Mouse (Mus musculus): Measurements from ENCODE around the gene Magoh. TPM values are rescaled to one million over a fixed set of nuclear protein-coding genes. Genes with fewer than 3 reads are reported as not detected.
A peak's percentile ranks its signal among the peaks of the same experiment; 100 is the strongest.

Gene Magoh
- polyA plus RNA-seq, 1 experiment from 2014 or later: 111 TPM

- TF ChIP-seq CTCF (IDR thresholded peaks at IDR 0.05) (no peak), EP300 (IDR thresholded peaks at IDR 0.05) (no peak)
- WGBS: 39% methylated on average over 8 of the region's 8 CpGs
- H3K36me3 ChIP-seq (ENCODE audit: insufficient read depth, low read length): no peaks in the 10 kb centered on the region
- DNase-seq (ENCODE audit: low spot score): peak; percentile 52
- peaks cover 8% of the 10 kb centered on the region; the same call in 1 of the 2 replicates for H3K4me1 ChIP-seq (ENCODE audit: insufficient read depth, low read depth, low read length)
- no peak for ATAC-seq
- H3K9ac ChIP-seq (replicated peaks; ENCODE audit: low read depth): no peak overlapping the region
- no peak overlapping the region for H3K27ac ChIP-seq (ENCODE audit: low read length)
- H3K4me2 ChIP-seq (replicated peaks; ENCODE audit: low read depth, low read length): no peak overlapping the region
- H3K27me3 ChIP-seq (replicated peaks; ENCODE audit: insufficient read depth, low read length): no peaks in the 10 kb centered on the region
- no peak overlapping the region for H3K4me3 ChIP-seq (ENCODE audit: low read depth, low read length)
- H3K9me3 ChIP-seq (ENCODE audit: low read length): no peaks in the 10 kb centered on the region
These were observed 41.7 kb downstream of the Magoh start for GRCm38 (mm10) chr4:107921152-107921695.

GRCm38 (mm10) chr4:107921952-107922351 is 42.4 kb downstream of the Magoh start:
- 50% methylated on average over 4 of the region's 4 CpGs for WGBS
- TF ChIP-seq CTCF (IDR thresholded peaks at IDR 0.05) (no peak), EP300 (IDR thresholded peaks at IDR 0.05) (no peak)
- 0 out of 2 replicates have a peak, but pooled peaks have one; percentile 5 for ATAC-seq
- H3K27ac ChIP-seq (ENCODE audit: low read length): peak overlapping the region; percentile 90; the same call in 1 of the 2 replicates
- no peaks in the 10 kb centered on the region for H3K36me3 ChIP-seq (ENCODE audit: insufficient read depth, low read length)
- no peak overlapping the region for H3K4me3 ChIP-seq (ENCODE audit: low read depth, low read length)
- no peaks in the 10 kb centered on the region for H3K9me3 ChIP-seq (ENCODE audit: low read length)
- DNase-seq (ENCODE audit: low spot score): peak; percentile 68
- no peak overlapping the region for H3K9ac ChIP-seq (replicated peaks; ENCODE audit: low read depth)
- peak overlapping the region; percentile 86 for H3K4me2 ChIP-seq (replicated peaks; ENCODE audit: low read depth, low read length)
- H3K27me3 ChIP-seq (replicated peaks; ENCODE audit: insufficient read depth, low read length): no peaks in the 10 kb centered on the region
- H3K4me1 ChIP-seq (ENCODE audit: insufficient read depth, low read depth, low read length): peaks cover 8% of the 10 kb centered on the region; the same call in 1 of the 2 replicates

GRCm38 (mm10) chr4:107923145-107923802 is 43.7 kb downstream of the Magoh start, which contains the start of gene Cpt2:
Cpt2 (minus strand) TSS chr4:107923610.
- H3K27me3 ChIP-seq (replicated peaks; ENCODE audit: insufficient read depth, low read length): no peaks in the 10 kb centered on the region
- peak; percentile 99 for DNase-seq (ENCODE audit: low spot score)
- peak within 1 kb of the TSS; percentile 72 for H3K4me3 ChIP-seq (ENCODE audit: low read depth, low read length)
- no peaks in the 10 kb centered on the region for H3K9me3 ChIP-seq (ENCODE audit: low read length)
- peak; percentile 99 for ATAC-seq
- TF ChIP-seq CTCF (IDR thresholded peaks at IDR 0.05): peak; percentile 60
- peak; percentile 55; the same call in 1 of the 2 replicates for TF ChIP-seq EP300 (IDR thresholded peaks at IDR 0.05)
- WGBS: 1% methylated on average over 29 of the region's 38 CpGs
- H3K4me2 ChIP-seq (replicated peaks; ENCODE audit: low read depth, low read length): peak within 1 kb of the TSS; percentile 86
- no peaks in the 10 kb centered on the region for H3K36me3 ChIP-seq (ENCODE audit: insufficient read depth, low read length)
- peak within 1 kb of the TSS; percentile 90 for H3K27ac ChIP-seq (ENCODE audit: low read length)
- peaks cover 8% of the 10 kb centered on the region; the same call in 1 of the 2 replicates for H3K4me1 ChIP-seq (ENCODE audit: insufficient read depth, low read depth, low read length)
- peak within 1 kb of the TSS; percentile 89 for H3K9ac ChIP-seq (replicated peaks; ENCODE audit: low read depth)

GRCm38 (mm10) chr4:107923803-107924194 is 44.2 kb downstream of the Magoh start:
- peaks cover 8% of the 10 kb centered on the region; the same call in 1 of the 2 replicates for H3K4me1 ChIP-seq (ENCODE audit: insufficient read depth, low read depth, low read length)
- DNase-seq (ENCODE audit: low spot score): no peak
- 29% methylated on average over 7 of the region's 7 CpGs for WGBS
- H3K9me3 ChIP-seq (ENCODE audit: low read length): no peaks in the 10 kb centered on the region
- H3K4me3 ChIP-seq (ENCODE audit: low read depth, low read length): peak overlapping the region; percentile 72
- H3K36me3 ChIP-seq (ENCODE audit: insufficient read depth, low read length): no peaks in the 10 kb centered on the region
- peak overlapping the region; percentile 86 for H3K4me2 ChIP-seq (replicated peaks; ENCODE audit: low read depth, low read length)
- peak overlapping the region; percentile 48; the same call in 1 of the 2 replicates for H3K27ac ChIP-seq (ENCODE audit: low read length)
- ATAC-seq: no peak
- H3K27me3 ChIP-seq (replicated peaks; ENCODE audit: insufficient read depth, low read length): no peaks in the 10 kb centered on the region
- H3K9ac ChIP-seq (replicated peaks; ENCODE audit: low read depth): no peak overlapping the region
- TF ChIP-seq EP300 (IDR thresholded peaks at IDR 0.05) (no peak), CTCF (IDR thresholded peaks at IDR 0.05) (no peak)

- H3K36me3 ChIP-seq (ENCODE audit: insufficient read depth, low read length): no peaks in the 10 kb centered on the region
- H3K27me3 ChIP-seq (replicated peaks; ENCODE audit: insufficient read depth, low read length): no peaks in the 10 kb centered on the region
- no peak overlapping the region for H3K4me2 ChIP-seq (replicated peaks; ENCODE audit: low read depth, low read length)
- no peak overlapping the region for H3K27ac ChIP-seq (ENCODE audit: low read length)
- no peaks in the 10 kb centered on the region for H3K9me3 ChIP-seq (ENCODE audit: low read length)
- no peak overlapping the region for H3K4me3 ChIP-seq (ENCODE audit: low read depth, low read length)
- H3K4me1 ChIP-seq (ENCODE audit: insufficient read depth, low read depth, low read length): no peaks in the 10 kb centered on the region
- DNase-seq (ENCODE audit: low spot score) (no peak), ATAC-seq (no peak)
- no peak overlapping the region for H3K9ac ChIP-seq (replicated peaks; ENCODE audit: low read depth)
- 57% methylated on average over 2 of the region's 2 CpGs for WGBS
- TF ChIP-seq EP300 (IDR thresholded peaks at IDR 0.05) (no peak), CTCF (IDR thresholded peaks at IDR 0.05) (no peak)
These were observed 48.7 kb downstream of the Magoh start for GRCm38 (mm10) chr4:107928269-107928668.

GRCm38 (mm10) chr4:107928726-107929125 is 49.2 kb downstream of the Magoh start:
- no peaks in the 10 kb centered on the region for H3K27me3 ChIP-seq (replicated peaks; ENCODE audit: insufficient read depth, low read length)
- ATAC-seq: no peak

More at GRCm38 (mm10) chr4:107928726-107929125, 49.2 kb downstream of the Magoh start:
- Histone ChIP-seq H3K9me3 (ENCODE audit: low read length) (no peaks in the 10 kb centered on the region), H3K4me1 (ENCODE audit: insufficient read depth, low read depth, low read length) (no peaks in the 10 kb centered on the region), H3K9ac (replicated peaks; ENCODE audit: low read depth) (no peak overlapping the region), H3K4me3 (ENCODE audit: low read depth, low read length) (no peak overlapping the region), H3K27ac (ENCODE audit: low read length) (no peak overlapping the region), H3K4me2 (replicated peaks; ENCODE audit: low read depth, low read length) (no peak overlapping the region), H3K36me3 (ENCODE audit: insufficient read depth, low read length) (no peaks in the 10 kb centered on the region)
- WGBS: 79% methylated on average over 2 of the region's 2 CpGs
- TF ChIP-seq EP300 (IDR thresholded peaks at IDR 0.05) (no peak), CTCF (IDR thresholded peaks at IDR 0.05) (no peak)
- no peak for DNase-seq (ENCODE audit: low spot score)
